Mouse (Mus musculus): ENCODE results near the gene Atp2c2. TPM values are rescaled to one million over a fixed set of nuclear protein-coding genes. Genes with fewer than 3 reads are reported as not detected.

The Atp2c2 gene
- polyA plus RNA-seq, 1 experiment from 2014 or later, result 0.64 TPM

DNA sequence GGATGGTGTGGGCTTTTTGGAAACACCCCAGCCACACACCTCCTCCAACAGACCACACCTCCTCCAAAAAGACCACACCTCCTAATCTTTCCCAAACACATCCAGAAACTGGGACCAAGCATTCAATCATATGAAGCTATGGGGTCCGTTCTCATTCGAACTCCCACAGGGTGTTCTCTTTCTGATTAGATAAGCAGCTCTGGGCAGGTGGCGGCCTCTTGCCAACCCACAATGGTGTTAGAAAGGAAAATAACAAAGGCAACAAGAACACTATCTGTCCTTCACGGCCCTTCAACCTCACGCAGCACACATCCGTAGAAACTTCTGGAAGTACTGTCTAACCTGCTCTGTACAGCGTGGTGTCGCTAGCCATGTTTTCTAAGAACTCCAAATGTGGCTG lies 27.3 kb downstream of the Atp2c2 start:
- Histone ChIP-seq H3K4me1 (no peaks in the 10 kb centered on the region), H3K4me3 (no peak overlapping the region), H3K36me3 (no peaks in the 10 kb centered on the region), H3K27me3 (peaks cover 22% of the 10 kb centered on the region), H3K4me2 (replicated peaks) (no peak overlapping the region), H3K27ac (replicated peaks) (no peak overlapping the region), H3K9me3 (no peaks in the 10 kb centered on the region), H3K9ac (replicated peaks) (no peak overlapping the region)
- no peak for ATAC-seq (ENCODE audit: low FRiP score, low read depth)
- WGBS, result 92% methylated on average over 8 of the region's 8 CpGs

DNA sequence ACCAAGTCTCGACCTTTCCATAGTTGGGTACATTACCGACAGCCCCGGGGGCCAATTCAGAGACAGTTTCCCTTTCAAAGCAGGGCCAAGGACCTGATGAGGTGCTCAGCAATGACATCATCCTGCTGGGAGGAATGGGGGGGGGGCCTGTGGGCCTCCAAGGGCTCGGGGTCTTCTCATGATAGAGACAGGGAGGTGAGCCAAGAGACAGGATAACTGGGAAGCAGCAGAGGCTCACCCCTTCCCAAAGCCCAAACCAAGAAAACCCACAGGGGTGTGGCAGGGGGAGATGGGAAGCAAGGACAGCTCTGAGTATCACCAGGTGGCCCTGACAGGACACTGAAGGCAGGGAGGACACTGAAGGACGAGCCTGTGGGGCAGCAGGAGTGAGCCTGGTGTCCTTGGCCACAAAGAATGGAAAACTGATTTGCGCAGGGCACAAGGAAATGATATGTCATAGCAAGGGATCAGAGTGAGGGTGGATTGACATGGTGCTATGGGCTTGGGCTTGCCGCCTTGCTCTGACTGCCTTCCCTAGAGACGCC lies 28.6 kb downstream of the Atp2c2 start:
- Histone ChIP-seq H3K27ac (replicated peaks) (no peak overlapping the region), H3K4me2 (replicated peaks) (no peak overlapping the region), H3K9ac (replicated peaks) (no peak overlapping the region), H3K27me3 (peaks cover 16% of the 10 kb centered on the region), H3K4me3 (no peak overlapping the region), H3K4me1 (no peaks in the 10 kb centered on the region), H3K9me3 (no peaks in the 10 kb centered on the region), H3K36me3 (no peaks in the 10 kb centered on the region)
- ATAC-seq (ENCODE audit: low FRiP score, low read depth), result no peak
- WGBS, result 88% methylated on average over 8 of the region's 8 CpGs

DNA sequence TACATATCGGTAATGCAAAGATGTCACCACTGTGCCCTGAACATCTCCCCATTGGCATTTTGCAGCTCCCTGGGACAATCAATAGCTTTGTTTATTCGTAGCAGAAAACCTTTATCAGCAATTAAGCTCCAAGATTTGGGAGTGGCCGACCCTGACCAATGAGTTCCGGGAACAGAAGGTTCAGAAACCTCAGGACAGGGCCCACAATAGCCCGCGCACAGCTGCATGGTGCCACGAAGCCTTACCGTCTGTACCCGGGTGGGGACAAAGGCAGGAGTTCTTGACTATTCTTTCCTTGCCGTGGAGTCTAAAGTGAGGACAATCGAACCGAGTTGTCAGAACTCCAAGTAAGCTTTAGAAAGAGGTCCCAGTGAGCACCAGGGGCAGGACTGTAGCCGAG lies 32.3 kb downstream of the Atp2c2 start:
- H3K27me3 ChIP-seq, result peaks cover 15% of the 10 kb centered on the region
- H3K4me1 ChIP-seq, result no peaks in the 10 kb centered on the region
- no peaks in the 10 kb centered on the region for H3K9me3 ChIP-seq
- H3K36me3 ChIP-seq, result no peaks in the 10 kb centered on the region
- H3K9ac ChIP-seq (replicated peaks), result no peak overlapping the region
- H3K4me3 ChIP-seq, result no peak overlapping the region
- no peak for ATAC-seq (ENCODE audit: low FRiP score, low read depth)
- H3K4me2 ChIP-seq (replicated peaks), result no peak overlapping the region
- no peak overlapping the region for H3K27ac ChIP-seq (replicated peaks)
- WGBS, result 73% methylated on average over 13 of the region's 13 CpGs

DNA sequence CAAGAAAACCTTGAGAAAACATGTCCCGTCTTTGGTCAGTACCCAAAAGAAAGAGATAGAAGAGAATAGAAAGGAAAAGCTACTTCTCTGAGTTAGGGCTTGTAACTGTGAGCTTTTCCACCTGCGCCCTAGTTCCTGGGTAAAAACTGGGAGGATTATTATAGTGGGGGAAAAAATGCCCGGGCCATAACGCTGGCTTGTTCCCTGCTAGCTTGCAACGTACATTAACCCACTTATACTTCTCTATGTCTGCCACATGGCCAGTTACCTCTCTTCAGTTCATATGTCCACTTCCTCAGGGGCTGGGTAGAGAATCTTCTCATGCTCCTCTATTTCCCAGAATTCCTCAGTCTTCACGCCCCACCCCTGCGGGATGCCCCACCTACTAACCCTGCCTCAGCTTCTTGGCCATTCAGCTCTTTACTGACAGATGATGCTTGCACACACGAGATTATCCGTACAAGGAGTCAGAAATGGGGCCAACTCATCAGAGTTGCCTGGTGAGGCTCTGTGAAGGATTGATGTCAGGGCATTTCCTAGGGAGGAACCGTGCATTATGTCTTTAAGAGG lies 36.6 kb downstream of the Atp2c2 start:
- Histone ChIP-seq H3K36me3 (no peaks in the 10 kb centered on the region), H3K9me3 (no peaks in the 10 kb centered on the region), H3K4me2 (replicated peaks) (no peak overlapping the region), H3K4me1 (no peaks in the 10 kb centered on the region; the same call in 1 of the 2 replicates), H3K4me3 (no peak overlapping the region), H3K27me3 (peaks cover 29% of the 10 kb centered on the region), H3K27ac (replicated peaks) (no peak overlapping the region), H3K9ac (replicated peaks) (no peak overlapping the region)
- 91% methylated on average over 10 of the region's 10 CpGs for WGBS
- no peak for ATAC-seq (ENCODE audit: low FRiP score, low read depth)

DNA sequence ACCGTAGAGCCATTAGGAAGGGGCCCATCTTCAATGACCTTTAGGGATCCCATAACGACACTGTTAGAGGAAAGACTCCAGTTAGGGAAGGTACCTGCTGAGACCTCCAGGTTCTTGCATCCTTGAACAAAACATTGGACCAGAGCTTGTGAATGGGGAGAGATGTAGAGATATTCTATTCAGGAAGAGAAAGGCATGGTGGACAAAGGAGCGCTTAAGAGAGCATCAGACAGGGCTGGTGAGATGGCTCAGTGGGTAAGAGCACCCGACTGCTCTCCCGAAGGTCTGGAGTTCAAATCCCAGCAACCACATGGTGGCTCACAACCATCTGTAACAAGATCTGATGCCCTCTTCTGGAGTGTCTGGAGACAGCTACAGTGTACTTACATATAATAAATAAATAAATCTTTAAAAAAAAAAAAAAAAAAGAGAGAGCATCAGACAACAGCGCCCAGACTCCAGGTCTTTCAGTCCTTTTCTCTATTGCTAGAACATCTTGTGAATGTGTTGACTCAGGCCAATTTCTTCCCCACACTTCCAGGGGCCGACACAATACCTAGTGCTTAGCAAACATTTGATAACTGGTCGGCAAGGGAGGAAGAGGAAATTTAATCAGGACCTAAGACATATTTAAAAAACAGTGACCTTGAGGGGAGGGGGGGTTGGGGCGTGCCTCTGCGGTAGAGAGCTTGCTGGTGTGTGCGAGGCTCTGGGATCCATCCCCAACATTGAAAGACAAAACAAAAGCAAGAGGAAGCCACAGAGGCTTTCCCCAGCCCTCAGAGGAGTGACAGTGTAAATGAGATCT lies 37.5 kb downstream of the Atp2c2 start:
- peaks cover 23% of the 10 kb centered on the region for H3K27me3 ChIP-seq
- H3K27ac ChIP-seq (replicated peaks), result no peak overlapping the region
- no peaks in the 10 kb centered on the region; the same call in 1 of the 2 replicates for H3K4me1 ChIP-seq
- no peak overlapping the region for H3K4me3 ChIP-seq
- H3K36me3 ChIP-seq, result no peaks in the 10 kb centered on the region
- H3K9ac ChIP-seq (replicated peaks), result no peak overlapping the region
- H3K9me3 ChIP-seq, result no peaks in the 10 kb centered on the region
- no peak for ATAC-seq (ENCODE audit: low FRiP score, low read depth)
- H3K4me2 ChIP-seq (replicated peaks), result no peak overlapping the region
- 81% methylated on average over 11 of the region's 11 CpGs for WGBS

DNA sequence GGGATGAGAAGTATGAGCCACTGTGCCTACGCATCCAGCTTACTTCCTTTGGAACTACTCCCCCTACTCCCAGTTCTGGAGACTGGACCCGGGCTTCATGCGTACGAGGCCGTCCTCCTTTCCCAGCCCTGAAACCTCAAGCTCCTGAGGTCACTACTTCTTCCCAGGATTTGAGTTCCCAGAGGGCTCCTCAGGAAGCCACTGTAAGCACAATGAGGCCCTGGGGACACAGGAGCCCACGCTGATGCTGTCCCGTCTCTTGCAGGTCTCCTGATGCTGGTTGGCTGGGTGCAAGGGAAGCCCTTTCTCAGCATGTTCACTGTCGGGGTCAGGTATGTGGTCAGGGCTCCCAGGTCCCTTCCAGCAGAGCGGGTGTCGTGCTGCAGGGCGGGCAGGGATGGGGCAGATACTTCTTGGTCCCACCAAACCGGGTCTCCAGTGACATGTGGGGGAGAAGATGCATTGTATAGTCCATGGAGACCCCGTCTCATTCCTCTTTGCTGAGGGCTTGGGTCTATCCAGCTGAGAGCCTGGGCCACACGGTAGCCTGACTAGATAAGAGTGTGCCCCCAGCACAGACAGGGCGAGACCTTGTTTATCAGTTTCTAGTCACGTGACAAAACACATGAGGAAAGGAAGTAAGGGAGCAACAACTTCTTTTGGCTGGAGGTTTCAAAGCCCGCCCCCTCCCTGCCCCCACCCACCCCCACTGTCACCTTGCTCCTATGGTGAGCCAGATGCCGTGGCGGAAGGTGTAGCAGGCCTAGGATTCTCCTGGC lies 38.5 kb downstream of the Atp2c2 start:
- no peak overlapping the region for H3K4me3 ChIP-seq
- H3K27ac ChIP-seq (replicated peaks), result no peak overlapping the region
- no peak for ATAC-seq (ENCODE audit: low FRiP score, low read depth)
- H3K36me3 ChIP-seq, result no peaks in the 10 kb centered on the region
- 83% methylated on average over 19 of the region's 19 CpGs for WGBS
- no peaks in the 10 kb centered on the region; the same call in 1 of the 2 replicates for H3K4me1 ChIP-seq
- peaks cover 23% of the 10 kb centered on the region for H3K27me3 ChIP-seq
- no peak overlapping the region for H3K9ac ChIP-seq (replicated peaks)
- H3K9me3 ChIP-seq, result no peaks in the 10 kb centered on the region
- H3K4me2 ChIP-seq (replicated peaks), result no peak overlapping the region

DNA sequence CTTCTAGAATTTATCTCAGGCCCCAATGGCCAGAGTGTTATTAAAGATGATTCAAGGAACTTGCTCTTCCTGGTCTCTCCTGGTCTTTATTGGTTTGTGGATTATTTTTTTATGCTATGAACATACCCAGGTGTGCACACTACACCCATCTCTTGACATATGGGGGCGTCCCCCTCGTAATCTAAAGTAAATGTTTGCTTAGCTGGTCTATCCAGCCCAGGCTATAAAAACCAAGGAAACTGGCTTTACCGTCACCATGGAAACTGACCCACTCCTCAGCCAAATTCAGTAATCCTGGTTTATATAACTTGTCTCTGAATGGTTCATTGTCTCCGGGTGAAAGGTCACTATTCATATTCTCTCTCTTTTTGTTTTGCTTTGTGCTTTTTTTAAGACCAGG lies 40.8 kb downstream of the Atp2c2 start:
- no peaks in the 10 kb centered on the region; the same call in 1 of the 2 replicates for H3K4me1 ChIP-seq
- no peaks in the 10 kb centered on the region for H3K36me3 ChIP-seq
- 54% methylated on average over 4 of the region's 4 CpGs for WGBS
- H3K9ac ChIP-seq (replicated peaks), result no peak overlapping the region
- no peak for ATAC-seq (ENCODE audit: low FRiP score, low read depth)
- no peaks in the 10 kb centered on the region for H3K9me3 ChIP-seq
- peaks cover 20% of the 10 kb centered on the region for H3K27me3 ChIP-seq
- H3K27ac ChIP-seq (replicated peaks), result no peak overlapping the region
- H3K4me3 ChIP-seq, result no peak overlapping the region
- no peak overlapping the region for H3K4me2 ChIP-seq (replicated peaks)

DNA sequence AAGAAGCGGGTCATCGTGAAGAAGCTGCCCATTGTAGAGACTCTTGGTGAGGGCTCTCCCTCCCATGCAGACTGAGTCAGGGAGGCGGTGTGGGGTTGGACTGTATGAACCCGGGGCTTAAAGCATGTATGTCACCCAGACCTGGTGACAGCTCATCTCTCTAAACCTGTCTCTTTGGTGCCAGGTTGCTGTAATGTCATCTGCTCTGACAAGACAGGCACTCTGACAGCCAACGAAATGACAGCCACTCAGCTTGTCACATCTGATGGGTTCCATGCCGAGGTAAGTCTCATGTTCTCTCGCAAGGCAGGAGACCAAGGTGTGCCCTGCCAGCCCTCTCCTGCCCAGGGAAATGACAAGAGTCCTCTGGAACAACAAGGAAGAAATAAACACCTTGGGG lies 42.6 kb downstream of the Atp2c2 start:
- no peak for ATAC-seq (ENCODE audit: low FRiP score, low read depth)
- WGBS, result 86% methylated on average over 7 of the region's 7 CpGs
- H3K4me2 ChIP-seq (replicated peaks), result no peak overlapping the region
- no peak overlapping the region for H3K4me3 ChIP-seq
- H3K27ac ChIP-seq (replicated peaks), result no peak overlapping the region
- H3K27me3 ChIP-seq, result peaks cover 20% of the 10 kb centered on the region
- H3K36me3 ChIP-seq, result no peaks in the 10 kb centered on the region
- no peaks in the 10 kb centered on the region; the same call in 1 of the 2 replicates for H3K4me1 ChIP-seq
- H3K9me3 ChIP-seq, result no peaks in the 10 kb centered on the region
- H3K9ac ChIP-seq (replicated peaks), result no peak overlapping the region

DNA sequence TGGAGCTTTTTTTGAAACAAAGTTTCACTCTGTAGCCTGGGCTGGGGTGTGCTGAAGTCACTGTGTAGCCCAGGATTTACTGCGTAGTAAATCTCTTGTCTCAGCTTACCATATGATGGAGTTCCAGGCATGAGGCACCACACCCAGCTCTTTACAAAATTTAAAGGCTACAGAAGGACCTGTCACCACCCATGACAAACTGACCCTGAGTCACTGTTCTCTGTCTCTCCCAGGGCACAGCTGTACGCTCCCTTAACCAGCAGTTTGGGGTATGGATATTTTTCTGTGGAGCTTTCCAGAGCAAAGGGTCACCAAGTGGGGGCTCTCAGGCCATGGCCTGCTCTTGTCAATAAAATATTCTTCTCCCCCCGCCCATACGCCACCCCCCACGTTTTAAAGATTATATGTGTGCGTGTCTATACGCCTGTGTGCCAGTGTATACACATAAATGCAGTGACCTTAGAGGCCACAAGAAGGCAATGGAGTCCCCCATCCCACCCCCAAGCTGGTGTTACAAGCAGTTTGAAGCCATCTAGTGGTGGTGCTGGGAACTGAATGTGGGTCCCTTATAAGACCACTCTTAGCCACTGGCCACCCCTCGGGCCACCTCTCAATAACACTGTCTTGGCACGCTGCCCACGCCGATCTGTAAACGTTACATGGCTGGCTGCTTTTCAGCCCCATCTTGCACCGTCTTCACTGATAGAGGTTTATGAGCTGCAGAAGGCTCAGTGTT lies 43.6 kb downstream of the Atp2c2 start:
- ATAC-seq (ENCODE audit: low FRiP score, low read depth), result no peak

DNA sequence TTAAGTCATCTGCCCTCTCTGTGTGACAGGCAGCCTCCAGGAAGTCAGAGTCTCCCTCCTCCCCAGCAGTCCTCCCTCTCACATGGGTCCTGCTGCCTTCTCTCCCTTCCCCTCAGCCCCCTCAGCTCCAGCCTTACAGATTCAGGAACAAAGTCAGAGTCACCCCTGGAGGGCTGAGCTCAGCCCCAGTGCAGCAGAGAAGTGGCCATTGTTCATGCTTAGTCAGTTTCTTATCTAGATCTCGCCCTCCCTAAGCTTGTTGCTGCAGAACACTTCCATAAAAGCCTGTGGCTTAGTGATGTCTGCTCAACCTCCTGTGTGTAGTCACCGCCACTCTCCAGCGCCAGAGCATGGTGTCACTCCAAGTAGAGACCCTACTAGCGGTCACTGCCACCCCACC lies 44.8 kb downstream of the Atp2c2 start:
- 85% methylated on average over 4 of the region's 4 CpGs for WGBS
- Histone ChIP-seq H3K4me2 (replicated peaks) (no peak overlapping the region), H3K4me1 (no peaks in the 10 kb centered on the region; the same call in 1 of the 2 replicates), H3K4me3 (no peak overlapping the region), H3K27ac (replicated peaks) (no peak overlapping the region), H3K27me3 (peaks cover 3% of the 10 kb centered on the region), H3K9ac (replicated peaks) (no peak overlapping the region), H3K36me3 (no peaks in the 10 kb centered on the region), H3K9me3 (no peaks in the 10 kb centered on the region)
- no peak for ATAC-seq (ENCODE audit: low FRiP score, low read depth)

More for the DNA sequence above, 43.6 kb downstream of the Atp2c2 start:
- no peaks in the 10 kb centered on the region for H3K36me3 ChIP-seq
- H3K27me3 ChIP-seq, result peaks cover 15% of the 10 kb centered on the region
- H3K27ac ChIP-seq (replicated peaks), result no peak overlapping the region
- H3K9me3 ChIP-seq, result no peaks in the 10 kb centered on the region
- no peak overlapping the region for H3K4me2 ChIP-seq (replicated peaks)
- 62% methylated on average over 13 of the region's 13 CpGs for WGBS
- H3K4me1 ChIP-seq, result no peaks in the 10 kb centered on the region; the same call in 1 of the 2 replicates
- no peak overlapping the region for H3K9ac ChIP-seq (replicated peaks)
- no peak overlapping the region for H3K4me3 ChIP-seq

All from midbrain, embryonic 12.5 days (tissue).